ENCODE assay signal across 24 mouse cellular contexts in the genomic region with DNA sequence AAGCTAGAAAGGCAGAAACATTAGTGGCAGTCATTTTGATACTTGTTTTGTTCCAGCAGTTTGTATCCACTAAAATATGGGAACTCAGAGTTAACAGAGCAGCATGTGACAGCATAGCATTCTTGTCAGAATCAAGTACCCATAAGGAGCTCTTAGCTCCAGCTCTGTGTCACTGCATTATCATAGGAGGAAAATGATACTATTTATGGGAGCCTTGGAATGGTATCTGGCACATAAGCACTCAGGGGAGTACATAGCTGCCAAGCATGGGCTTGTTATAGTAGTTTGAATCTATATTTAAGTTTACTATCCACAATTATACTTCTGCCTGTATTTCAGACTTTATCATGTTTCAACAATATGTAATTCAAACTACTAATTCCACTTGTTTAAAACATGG.
DNase-seq lines count a peak whose midpoint lies in the region; ATAC-seq lines count a peak whose summit lies in the region.
"Had no signal": no experiment of that assay in that cellular context is flagged by ENCODE, and none has a peak within 500 bp of the region (broad histone marks: within the 10 kb centered on the region; RNA-seq: fewer than 3 reads in every experiment).

No protein-coding gene starts in this region.

- no peak overlapping the region for H3K9ac ChIP-seq in heart, embryonic 16.5 days (ENCODE audit: low read length)
- H3K9ac ChIP-seq: embryonic facial prominence, embryonic 13.5 days; forebrain, embryonic 13.5 days; hindbrain, embryonic 13.5 days; liver, embryonic 14.5 days; midbrain, embryonic 13.5 days had no signal

- peak; percentile 97 for ATAC-seq in heart, embryonic 16.5 days (replicated peaks; ENCODE audit: extremely low read depth, insufficient read depth, low FRiP score)
- ATAC-seq: forebrain, embryonic 13.5 days; intestine, embryonic 16.5 days; midbrain, embryonic 13.5 days had no signal

- peak overlapping the region; percentile 89 for H3K27ac ChIP-seq in heart, embryonic 16.5 days (ENCODE audit: low read length)
- H3K27ac ChIP-seq: embryonic facial prominence, embryonic 13.5 days; forebrain, embryonic 13.5 days; hindbrain, embryonic 13.5 days; liver, embryonic 14.5 days; macrophage; midbrain, embryonic 13.5 days had no signal

- peak; percentile 71 for DNase-seq in heart, adult 11 months
- DNase-seq in heart, postnatal 14 days: no peak
- peak; percentile 4 to 23 for DNase-seq in left cerebral cortex, postnatal 14 days (ENCODE audit: low spot score in 2 of 2)
- no peak for DNase-seq in left cerebral cortex, adult 18-20 months (ENCODE audit: low spot score in 2 of 2)
- no peak for DNase-seq in adrenal gland, postnatal 4 days (ENCODE audit: low spot score in 2 of 2)
- DNase-seq: adrenal gland, postnatal 25 days; B cell, adult 2 months; cerebellum, adult 9-10 months; embryo, embryonic 11 days; kidney, adult 9 months; kidney, postnatal 10 days; layer of hippocampus, postnatal 36 days; liver; lung, adult 2 months; lung, postnatal 10 days had no signal

- H3K36me3 ChIP-seq in heart, embryonic 16.5 days (ENCODE audit: control insufficient read depth, insufficient read depth): no peaks in the 10 kb centered on the region
- H3K36me3 ChIP-seq: embryonic facial prominence, embryonic 13.5 days; hindbrain, embryonic 13.5 days; midbrain, embryonic 13.5 days had no signal

- H3K4me1 ChIP-seq in heart, embryonic 16.5 days (ENCODE audit: control insufficient read depth, insufficient read depth, low read length): peaks cover 3% of the 10 kb centered on the region
- H3K4me1 ChIP-seq: forebrain, embryonic 13.5 days; hindbrain, embryonic 13.5 days; midbrain, embryonic 13.5 days had no signal

- no peaks in the 10 kb centered on the region for H3K27me3 ChIP-seq in heart, embryonic 16.5 days (ENCODE audit: control insufficient read depth, insufficient read depth, low read length)
- H3K27me3 ChIP-seq: embryonic facial prominence, embryonic 13.5 days; forebrain, embryonic 13.5 days; hindbrain, embryonic 13.5 days; midbrain, embryonic 13.5 days had no signal

- H3K4me3 ChIP-seq in heart, embryonic 16.5 days (ENCODE audit: low read length): no peak overlapping the region
- H3K4me3 ChIP-seq: embryonic facial prominence, embryonic 13.5 days; erythroblast, embryonic 14.5 days; forebrain, embryonic 13.5 days; hindbrain, embryonic 13.5 days; midbrain, embryonic 13.5 days had no signal

- H3K4me2 ChIP-seq in heart, embryonic 16.5 days (ENCODE audit: low read depth, low read length): no peak overlapping the region; the same call in 1 of the 2 replicates
- H3K4me2 ChIP-seq: embryonic facial prominence, embryonic 13.5 days; forebrain, embryonic 13.5 days; hindbrain, embryonic 13.5 days; midbrain, embryonic 13.5 days had no signal

- no peaks in the 10 kb centered on the region for H3K9me3 ChIP-seq in heart, embryonic 16.5 days (replicated peaks; ENCODE audit: control insufficient read depth, low read length)
- H3K9me3 ChIP-seq: embryonic facial prominence, embryonic 13.5 days; forebrain, embryonic 13.5 days; hindbrain, embryonic 13.5 days; midbrain, embryonic 13.5 days had no signal

- intact Hi-C loops in heart, postnatal 14 days (cut with DNase I): no loop called here
- intact Hi-C loops in left cerebral cortex, postnatal 14 days (cut with DNase I): no loop called here

Comparison
In these comparisons a context has a peak if more than half of its experiments do, and no peak if none do; other contexts are left out.
1. DNase-seq: peak in heart, adult 11 months (single experiment) and left cerebral cortex, postnatal 14 days (2 of 2); none in heart, postnatal 14 days (0 of 2), left cerebral cortex, adult 18-20 months (0 of 2) and adrenal gland, postnatal 4 days (0 of 2).